Comparison of ENCODE assay signal across 26 mouse cellular contexts in the genomic region with DNA sequence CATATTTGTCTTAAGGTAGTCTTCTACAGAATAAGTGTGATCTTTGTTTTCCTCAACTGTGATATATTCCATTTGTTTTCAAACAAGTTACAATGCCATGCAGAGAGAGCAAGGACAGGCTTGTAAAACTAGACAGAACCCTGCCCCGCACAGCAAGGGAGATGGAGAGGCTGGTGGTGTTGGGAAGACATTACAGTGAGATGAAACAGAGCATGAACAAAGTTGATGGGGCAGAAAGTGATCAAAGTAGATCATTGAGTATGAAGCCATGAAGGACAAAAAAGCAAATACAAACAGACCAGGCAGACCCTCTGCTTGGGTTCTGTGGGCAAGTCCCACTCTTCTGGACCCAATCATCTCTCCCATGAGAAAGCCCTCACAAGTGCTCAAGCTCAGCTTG.
"Had no signal": no experiment of that assay in that cellular context is flagged by ENCODE, and none has a peak within 500 bp of the region (broad histone marks: within the 10 kb centered on the region; RNA-seq: fewer than 3 reads in every experiment).

No protein-coding gene starts in this region.

- H3K4me2 ChIP-seq: heart, embryonic 12.5 days; hindbrain, embryonic 13.5 days; hindbrain, embryonic 15.5 days; intestine, embryonic 15.5 days; limb, embryonic 12.5 days; liver, embryonic 11.5 days; liver, embryonic 13.5 days; liver, embryonic 15.5 days had no signal

- H3K9ac ChIP-seq: heart, embryonic 12.5 days; hindbrain, embryonic 13.5 days; hindbrain, embryonic 15.5 days; intestine, embryonic 15.5 days; limb, embryonic 12.5 days; liver, embryonic 13.5 days; liver, embryonic 15.5 days had no signal

- ATAC-seq: forebrain, embryonic 16.5 days; inflammation-experienced regulatory T-cells, adult 6 months; intestine, embryonic 15.5 days; intestine, postnatal 0 days had no signal

- H3K27ac ChIP-seq: gastrocnemius, adult 2 months; heart, embryonic 10.5 days; hindbrain, embryonic 10.5 days; hindbrain, embryonic 13.5 days; hindbrain, embryonic 15.5 days; intestine, embryonic 15.5 days; layer of hippocampus, adult 2 months; left cerebral cortex, adult 2 months; limb, embryonic 10.5 days; limb, embryonic 12.5 days; liver, embryonic 13.5 days; liver, embryonic 15.5 days had no signal

- H3K36me3 ChIP-seq: heart, embryonic 10.5 days; heart, embryonic 12.5 days; hindbrain, embryonic 10.5 days; hindbrain, embryonic 13.5 days; hindbrain, embryonic 15.5 days; intestine, embryonic 15.5 days; limb, embryonic 10.5 days; limb, embryonic 12.5 days; liver, embryonic 13.5 days; liver, embryonic 15.5 days had no signal

- DNase-seq: gastrocnemius, adult 2 months; gastrocnemius, postnatal 10 days; gastrocnemius, postnatal 25 days; heart, adult 18-20 months; heart, postnatal 10 days; heart, postnatal 4 days; kidney, adult 8-10 months; kidney, postnatal 14 days; kidney, postnatal 4 days; liver; liver, embryonic 13.5 days had no signal

- H3K27me3 ChIP-seq: heart, embryonic 12.5 days; hindbrain, embryonic 13.5 days; hindbrain, embryonic 15.5 days; intestine, embryonic 15.5 days; limb, embryonic 12.5 days; liver, embryonic 13.5 days; liver, embryonic 15.5 days had no signal

- H3K4me1 ChIP-seq: heart, embryonic 10.5 days; heart, embryonic 12.5 days; hindbrain, embryonic 10.5 days; hindbrain, embryonic 15.5 days; intestine, embryonic 15.5 days; limb, embryonic 10.5 days; limb, embryonic 12.5 days; liver, embryonic 13.5 days; liver, embryonic 15.5 days had no signal

- H3K4me3 ChIP-seq: gastrocnemius, adult 2 months; heart, embryonic 10.5 days; heart, embryonic 12.5 days; hindbrain, embryonic 10.5 days; hindbrain, embryonic 13.5 days; hindbrain, embryonic 15.5 days; intestine, embryonic 15.5 days; layer of hippocampus, adult 2 months; left cerebral cortex, adult 2 months; limb, embryonic 10.5 days; limb, embryonic 12.5 days; liver, embryonic 13.5 days; liver, embryonic 15.5 days had no signal

- H3K9me3 ChIP-seq: heart, embryonic 10.5 days; heart, embryonic 12.5 days; hindbrain, embryonic 10.5 days; hindbrain, embryonic 13.5 days; hindbrain, embryonic 15.5 days; intestine, embryonic 15.5 days; limb, embryonic 10.5 days; limb, embryonic 12.5 days; liver, embryonic 13.5 days; liver, embryonic 15.5 days had no signal
